Mouse (Mus musculus) forebrain, embryonic 10.5 days (tissue): ENCODE measurements around the gene Gng10. TPM values are rescaled to one million over a fixed set of nuclear protein-coding genes. Genes with fewer than 3 reads are reported as not detected.

ENCODE experiments used
- DNase-seq: peaks from one replicate; pipeline ENCODE4 v3.0.0-alpha.2; 2017; ENCODE audit warnings: low spot score; ENCODE audit errors: extremely low spot score
- H3K27ac ChIP-seq: fragments of 300-500 bp; sonication (generic); 2 replicates; pipeline ENCODE4 v1.5.1; 2016; ENCODE audit warnings: mild to moderate bottlenecking
- H3K27me3 ChIP-seq: fragments of 300-500 bp; sonication (generic); 2 replicates; pipeline ENCODE4 v1.6.1; 2016; ENCODE audit warnings: mild to moderate bottlenecking; ENCODE audit not compliant: poor library complexity, severe bottlenecking
- H3K36me3 ChIP-seq: fragments of 300-500 bp; sonication (generic); replicated peaks from 2 replicates; pipeline ENCODE4 v1.6.1; 2016; ENCODE audit warnings: mild to moderate bottlenecking, moderate library complexity
- H3K4me1 ChIP-seq: fragments of 300-500 bp; sonication (generic); 2 replicates; pipeline ENCODE4 v1.6.1; 2016
- H3K4me3 ChIP-seq: fragments of 300-500 bp; sonication (generic); 2 replicates; pipeline ENCODE4 v1.5.1; 2016; ENCODE audit warnings: mild to moderate bottlenecking, moderate library complexity
- H3K9me3 ChIP-seq: fragments of 300-500 bp; sonication (generic); 2 replicates; pipeline ENCODE4 v1.6.1; 2016; ENCODE audit warnings: mild to moderate bottlenecking, moderate library complexity
- WGBS: fragments of 180-500 bp; shearing (Covaris S2); methylation state at CpG from one replicate; pipeline ENCODE4 v1.1.7; 2016; 5-methylcytosine and 5-hydroxymethylcytosine counted together
- polyA plus RNA-seq: library from polyadenylated mRNA; unstranded; fragments of >200 nt; fragmentation: Nextera tagmentation; extraction: Ambion mirVana; gene quantifications from 2 replicates; pipeline ENCODE4 v1.2.1, GENCODE M21; 2016

Gene Gng10
- polyA plus RNA-seq, 1 experiment from 2014 or later, result 70.4 TPM

DNA sequence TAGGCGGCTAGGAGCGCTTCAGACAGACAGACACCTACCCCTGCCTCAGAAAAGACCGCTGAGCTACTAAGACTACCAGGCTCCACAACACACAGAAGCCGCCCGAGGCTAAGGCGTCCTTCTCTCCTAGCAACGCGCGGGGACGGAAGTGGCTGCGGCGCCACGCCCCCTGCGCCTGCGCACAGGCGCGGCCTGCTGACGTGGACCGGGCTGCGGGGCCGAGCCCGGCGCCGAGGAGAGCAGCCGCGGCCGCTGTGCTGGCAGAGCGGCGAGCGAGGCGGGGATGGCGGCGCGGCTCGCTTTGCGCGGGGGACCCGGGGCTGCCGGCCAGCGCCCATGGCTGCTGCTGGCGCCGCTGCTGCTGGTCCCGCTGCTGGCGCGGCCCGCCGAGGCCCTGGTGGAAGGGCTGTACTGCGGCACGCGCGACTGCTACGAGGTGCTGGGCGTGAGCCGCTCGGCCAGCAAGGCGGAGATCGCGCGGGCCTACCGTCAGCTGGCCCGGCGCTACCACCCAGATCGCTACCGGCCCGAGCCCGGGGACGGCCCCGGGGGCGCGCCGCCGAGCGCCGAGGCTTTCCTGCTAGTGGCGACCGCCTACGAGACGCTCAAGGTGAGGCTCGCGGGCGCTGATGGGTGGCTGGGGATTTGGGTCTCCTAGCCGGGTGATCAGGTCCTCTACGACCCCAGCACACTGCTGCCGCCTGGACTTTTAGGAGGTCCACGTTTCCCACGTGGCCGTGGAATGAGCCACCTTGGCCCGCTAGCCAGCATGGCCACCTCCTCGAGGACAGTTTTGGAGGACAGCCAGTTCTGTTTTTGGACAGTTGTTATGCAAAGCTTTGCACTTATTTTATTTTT, 31.7 kb upstream of the Gng10 start, which contains the start of gene Gm20503:
Gm20503 (plus strand) TSS at position 263 of the 858 bp plus-strand sequence.
- Histone ChIP-seq H3K27ac (peak within 1 kb of the TSS; percentile 93), H3K9me3 (no peaks in the 10 kb centered on the region), H3K4me1 (peaks cover 44% of the 10 kb centered on the region), H3K27me3 (no peaks in the 10 kb centered on the region), H3K36me3 (no peaks in the 10 kb centered on the region), H3K4me3 (peak within 1 kb of the TSS; percentile 90)
- under 1% methylated on average over 87 of the region's 89 CpGs for WGBS
- DNase-seq, result peak; percentile 92

DNA sequence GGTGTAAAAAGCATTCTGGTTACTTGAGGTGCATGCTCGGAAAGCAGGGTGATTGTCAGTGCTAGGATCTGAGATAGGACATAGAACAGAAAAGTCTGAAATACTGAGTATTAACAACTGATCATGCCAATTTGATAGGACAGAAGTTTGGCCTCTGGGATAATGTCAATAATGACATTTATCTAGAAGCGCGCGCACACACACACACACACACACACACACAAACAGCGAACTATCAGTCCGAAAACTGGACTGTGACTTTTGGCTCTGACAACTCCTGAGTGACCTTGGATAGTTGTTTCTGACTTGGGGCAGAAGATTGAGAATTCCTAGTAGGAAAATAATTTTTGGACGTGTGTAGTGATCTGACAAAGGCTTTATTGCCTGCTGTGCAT, 31.1 kb upstream of the Gng10 start:
- Histone ChIP-seq H3K4me1 (peaks cover 44% of the 10 kb centered on the region), H3K27me3 (no peaks in the 10 kb centered on the region), H3K4me3 (peak overlapping the region; percentile 90), H3K9me3 (no peaks in the 10 kb centered on the region), H3K36me3 (no peaks in the 10 kb centered on the region), H3K27ac (peak overlapping the region; percentile 93)
- DNase-seq, result no peak
- WGBS, result 45% methylated on average over 7 of the region's 7 CpGs

DNA sequence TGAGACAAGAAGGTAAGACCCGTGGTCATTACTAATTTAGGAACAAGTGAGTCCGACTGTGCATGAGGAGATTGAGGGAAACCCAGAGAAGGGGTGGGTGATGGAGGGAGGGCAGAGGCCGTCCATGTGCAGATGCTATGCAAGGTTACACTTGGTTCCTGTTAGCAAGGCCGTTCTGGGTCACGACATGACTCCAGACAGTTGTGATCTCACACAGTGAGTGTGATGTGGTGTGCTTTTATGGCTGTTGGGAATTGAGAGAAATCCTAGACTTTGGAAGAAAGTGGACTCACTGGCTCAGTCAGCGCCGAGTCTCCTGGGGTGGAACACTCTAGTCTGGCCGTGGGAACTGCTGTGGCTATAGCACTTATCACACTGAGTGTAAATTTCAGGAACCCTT, 28.7 kb upstream of the Gng10 start:
- H3K27me3 ChIP-seq, result no peaks in the 10 kb centered on the region
- H3K4me1 ChIP-seq, result peaks cover 44% of the 10 kb centered on the region
- H3K27ac ChIP-seq, result no peak overlapping the region
- no peaks in the 10 kb centered on the region for H3K36me3 ChIP-seq
- no peak for DNase-seq
- no peak overlapping the region for H3K4me3 ChIP-seq
- no peaks in the 10 kb centered on the region for H3K9me3 ChIP-seq
- WGBS, result 67% methylated on average over 8 of the region's 8 CpGs

DNA sequence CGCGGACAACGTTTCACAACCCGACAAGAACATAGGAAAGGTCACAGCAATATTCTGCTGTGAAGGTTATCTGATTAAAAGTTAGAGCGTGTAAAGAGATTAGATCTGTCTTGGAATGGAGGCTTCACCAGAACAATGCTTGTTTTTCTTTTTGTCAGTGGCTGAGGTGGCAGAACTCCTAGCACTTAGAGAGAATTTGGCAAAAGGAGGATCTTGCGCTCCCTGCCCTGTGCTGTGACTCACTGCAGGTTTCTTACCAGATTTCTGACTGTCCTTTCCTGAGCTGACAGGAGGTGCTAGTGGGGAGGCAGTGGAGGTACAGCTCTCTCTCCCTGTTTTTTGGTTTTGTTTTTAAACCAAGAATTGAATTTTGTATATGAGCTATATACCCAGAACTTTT, 27.9 kb upstream of the Gng10 start:
- Histone ChIP-seq H3K4me1 (peaks cover 44% of the 10 kb centered on the region), H3K9me3 (no peaks in the 10 kb centered on the region), H3K27ac (no peak overlapping the region), H3K36me3 (no peaks in the 10 kb centered on the region), H3K4me3 (no peak overlapping the region), H3K27me3 (no peaks in the 10 kb centered on the region)
- 75% methylated on average over 6 of the region's 6 CpGs for WGBS
- DNase-seq, result no peak

DNA sequence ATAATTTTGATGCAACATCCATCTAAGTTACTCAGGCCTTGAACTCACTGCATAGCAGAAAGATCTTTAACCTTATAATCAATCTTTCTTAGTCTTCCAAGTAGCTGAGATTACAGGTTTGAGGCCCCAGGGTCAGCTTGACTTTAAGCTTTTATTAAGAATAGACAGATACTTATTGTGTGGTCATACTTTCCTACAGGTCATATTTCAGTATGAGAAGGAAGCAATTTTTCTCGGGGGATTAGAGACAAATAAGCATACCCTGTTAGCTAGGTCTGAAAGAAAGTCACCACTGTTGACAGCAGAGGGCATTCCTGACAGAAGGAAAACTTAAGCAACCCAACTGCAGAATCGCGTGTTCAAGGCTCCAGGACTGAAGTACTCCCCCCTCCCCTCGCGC, 26.9 kb upstream of the Gng10 start:
- no peaks in the 10 kb centered on the region for H3K36me3 ChIP-seq
- peaks cover 38% of the 10 kb centered on the region for H3K4me1 ChIP-seq
- no peaks in the 10 kb centered on the region for H3K9me3 ChIP-seq
- whole genome bisulfite sequencing, result 80% methylated on average over 5 of the region's 5 CpGs
- DNase-seq, result no peak
- H3K27me3 ChIP-seq, result no peaks in the 10 kb centered on the region
- H3K27ac ChIP-seq, result no peak overlapping the region
- H3K4me3 ChIP-seq, result no peak overlapping the region

DNA sequence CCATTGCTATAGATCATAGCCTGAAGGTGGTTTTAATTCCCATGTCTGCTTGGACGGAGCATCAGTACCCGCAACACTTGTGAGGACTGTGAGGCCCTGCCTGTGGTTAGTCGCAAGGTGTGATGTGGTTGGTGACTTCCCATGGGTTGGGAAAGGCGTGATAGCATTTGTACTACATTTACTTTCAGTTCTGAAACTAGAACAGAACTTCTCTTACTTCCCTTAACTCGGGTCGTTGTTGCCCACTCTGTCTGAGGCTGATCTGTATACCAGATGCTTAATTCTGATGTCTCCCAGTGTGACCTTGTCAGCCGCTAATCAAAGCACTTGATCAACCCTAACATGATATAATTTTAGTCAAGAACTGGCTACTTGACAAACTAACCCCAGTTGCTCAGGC, 25.7 kb upstream of the Gng10 start:
- Histone ChIP-seq H3K27ac (no peak overlapping the region), H3K9me3 (no peaks in the 10 kb centered on the region)

DNA sequence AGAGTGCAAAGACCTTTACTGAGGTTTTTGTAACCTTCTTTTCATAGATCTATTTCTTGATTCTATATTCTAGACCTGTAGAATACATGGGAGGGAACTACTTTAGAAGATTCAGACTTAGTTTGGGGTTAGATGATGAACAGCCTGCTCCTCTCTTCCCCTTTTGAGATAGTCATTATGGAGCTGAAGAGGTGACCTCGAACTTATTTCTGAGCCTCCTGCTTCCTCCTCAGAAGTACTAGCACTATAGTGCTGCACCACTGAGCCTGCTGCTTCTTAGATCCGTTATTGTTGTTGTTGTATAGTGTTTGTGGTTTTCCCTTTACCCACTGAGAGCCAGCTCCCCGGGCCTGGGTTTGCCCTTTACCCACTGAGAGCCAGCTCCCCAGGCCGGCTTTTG, 25.2 kb upstream of the Gng10 start:
- Histone ChIP-seq H3K27ac (no peak overlapping the region), H3K4me1 (peaks cover 24% of the 10 kb centered on the region), H3K4me3 (no peak overlapping the region), H3K27me3 (no peaks in the 10 kb centered on the region), H3K9me3 (no peaks in the 10 kb centered on the region), H3K36me3 (no peaks in the 10 kb centered on the region)
- no peak for DNase-seq
- 73% methylated on average over 4 of the region's 4 CpGs for WGBS

More for the DNA sequence above, 25.7 kb upstream of the Gng10 start:
- DNase-seq, result no peak
- no peaks in the 10 kb centered on the region for H3K27me3 ChIP-seq
- peaks cover 30% of the 10 kb centered on the region for H3K4me1 ChIP-seq
- WGBS, result 90% methylated on average over 7 of the region's 7 CpGs
- H3K36me3 ChIP-seq, result no peaks in the 10 kb centered on the region
- H3K4me3 ChIP-seq, result no peak overlapping the region

DNA sequence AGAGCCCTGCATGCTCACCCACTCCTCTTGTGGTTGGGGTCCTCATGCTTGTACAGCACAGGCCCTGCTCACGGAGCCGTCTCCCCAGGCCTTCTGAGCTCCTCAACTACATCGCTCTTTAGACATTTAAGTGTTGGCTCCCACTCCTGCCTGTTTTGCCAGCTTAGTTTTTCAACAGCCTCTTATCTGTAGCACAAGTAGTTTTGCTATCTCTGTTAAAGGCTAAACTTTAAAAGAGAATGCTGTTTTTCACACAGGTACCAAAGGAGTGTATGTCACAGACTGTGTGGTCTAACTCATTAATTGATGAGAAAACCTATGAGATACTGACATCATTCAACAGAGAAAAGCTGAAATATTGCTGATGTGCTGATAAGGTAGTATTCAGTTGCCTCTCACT, 23.4 kb upstream of the Gng10 start:
- no peak for DNase-seq
- WGBS, result 90% methylated on average over 3 of the region's 3 CpGs
- H3K9me3 ChIP-seq, result no peaks in the 10 kb centered on the region
- H3K4me3 ChIP-seq, result no peak overlapping the region
- H3K27ac ChIP-seq, result no peak overlapping the region
- H3K4me1 ChIP-seq, result peaks cover 7% of the 10 kb centered on the region
- no peaks in the 10 kb centered on the region for H3K27me3 ChIP-seq
- H3K36me3 ChIP-seq, result no peaks in the 10 kb centered on the region; the same call in 1 of the 2 replicates

DNA sequence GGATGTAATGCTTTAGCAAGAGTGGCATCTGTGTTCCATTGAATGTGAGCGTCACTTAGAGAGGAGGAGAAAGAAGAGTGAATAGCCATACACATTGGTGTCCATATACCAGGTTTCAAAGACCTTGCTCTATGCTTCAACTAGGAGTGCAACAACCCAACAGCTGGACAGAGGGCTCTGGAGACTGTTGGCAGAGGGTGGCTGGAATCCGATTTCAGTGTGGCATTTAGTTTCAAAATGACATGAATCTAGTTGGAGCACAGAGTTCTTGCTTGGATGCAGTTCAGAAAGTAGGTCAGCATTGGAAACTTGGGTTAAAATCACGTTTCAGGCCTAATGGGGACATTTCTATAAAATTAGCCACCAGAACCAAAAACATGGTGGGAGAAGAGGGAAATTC, 19.7 kb upstream of the Gng10 start:
- 95% methylated on average over 3 of the region's 3 CpGs for WGBS
- Histone ChIP-seq H3K9me3 (no peaks in the 10 kb centered on the region), H3K27ac (no peak overlapping the region), H3K36me3 (peaks cover 28% of the 10 kb centered on the region), H3K4me3 (no peak overlapping the region), H3K4me1 (no peaks in the 10 kb centered on the region), H3K27me3 (no peaks in the 10 kb centered on the region)
- no peak for DNase-seq

DNA sequence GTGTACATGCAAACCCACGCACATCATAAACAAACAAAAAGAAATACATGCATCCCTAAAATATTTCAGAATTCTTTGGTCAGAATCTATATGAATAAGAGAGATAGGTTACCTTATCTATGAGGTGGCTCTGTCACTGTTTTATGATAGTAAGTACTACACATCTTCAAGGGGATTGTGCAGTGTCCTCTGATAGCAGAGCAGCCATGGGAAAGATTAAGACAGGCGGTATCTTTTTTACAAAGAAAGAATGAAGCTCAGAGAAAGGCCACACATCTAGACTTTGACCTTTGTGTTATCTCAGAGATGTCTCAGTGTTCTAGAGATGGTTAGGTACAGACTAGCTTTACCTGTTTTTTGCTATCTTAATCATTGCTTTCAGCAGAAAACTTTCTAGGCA, 18.0 kb upstream of the Gng10 start:
- no peak for DNase-seq
- H3K36me3 ChIP-seq, result peaks cover 40% of the 10 kb centered on the region
- WGBS, result 93% methylated on average over 2 of the region's 2 CpGs

DNA sequence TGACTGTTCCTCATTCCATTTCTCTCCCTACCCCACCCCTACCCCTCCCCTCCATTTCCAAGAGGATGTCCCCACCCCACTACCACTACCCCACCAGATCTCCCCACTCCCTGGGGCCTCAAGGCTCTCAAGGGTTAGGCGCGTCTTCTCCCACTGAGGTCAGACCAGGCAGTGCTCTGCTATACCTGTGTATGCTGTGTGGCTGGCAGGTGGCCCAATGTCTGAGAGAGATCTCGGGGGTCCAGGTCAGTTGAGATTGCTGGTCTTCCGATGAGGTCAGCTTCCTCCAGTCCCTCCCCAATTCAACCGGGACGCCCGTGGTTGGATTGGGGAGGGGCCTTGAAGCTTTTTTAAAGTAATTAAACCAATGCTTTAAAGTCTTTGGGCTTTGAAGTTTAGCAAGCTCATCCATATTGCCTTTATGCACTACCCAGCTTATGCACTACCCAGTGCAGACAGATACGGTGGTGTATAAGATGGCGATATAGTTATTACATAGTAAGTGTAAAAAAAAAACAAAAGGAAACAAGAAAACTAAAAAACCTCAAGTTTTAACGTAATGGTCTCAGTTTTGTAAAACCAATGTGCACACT, 467 bp upstream of the Gng10 start:
- 82% methylated on average over 10 of the region's 10 CpGs for WGBS
- Histone ChIP-seq H3K4me1 (peaks cover 16% of the 10 kb centered on the region), H3K27me3 (no peaks in the 10 kb centered on the region), H3K9me3 (peaks cover 9% of the 10 kb centered on the region; the same call in 1 of the 2 replicates), H3K27ac (peak overlapping the region; percentile 91; the same call in 1 of the 2 replicates), H3K4me3 (peak overlapping the region; percentile 84), H3K36me3 (no peaks in the 10 kb centered on the region; the same call in 1 of the 2 replicates)
- no peak for DNase-seq

More for the DNA sequence above, 18.0 kb upstream of the Gng10 start:
- Histone ChIP-seq H3K27ac (no peak overlapping the region), H3K9me3 (no peaks in the 10 kb centered on the region), H3K4me3 (no peak overlapping the region), H3K4me1 (no peaks in the 10 kb centered on the region), H3K27me3 (no peaks in the 10 kb centered on the region)

DNA sequence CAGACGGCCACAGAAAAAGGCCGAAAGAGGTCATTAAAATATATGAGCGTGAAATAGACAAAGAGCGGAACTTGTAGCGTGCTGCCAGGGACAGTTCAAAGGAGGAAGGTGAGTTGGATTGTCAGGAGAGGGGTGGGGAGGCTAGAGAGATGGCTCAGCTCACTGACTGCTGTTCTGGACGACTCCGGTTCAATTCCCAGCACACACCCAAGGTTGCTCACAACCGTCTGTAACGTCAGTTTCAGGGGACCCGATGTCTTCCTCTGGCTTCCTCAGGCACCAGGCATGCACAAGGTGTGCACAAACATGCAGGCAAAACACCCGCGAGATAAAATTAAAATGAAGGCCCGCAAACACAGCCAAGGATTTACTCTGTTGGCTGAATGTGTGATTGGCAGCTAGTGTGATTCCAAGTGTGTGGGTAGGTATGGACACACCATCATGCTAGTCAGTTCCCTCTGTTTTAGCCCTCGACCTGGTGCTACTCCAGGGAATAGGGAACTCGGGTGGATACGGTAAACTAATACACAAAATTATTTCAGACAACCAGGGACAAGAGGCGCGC, 980 bp downstream of the Gng10 start:
- H3K27ac ChIP-seq, result peak overlapping the region; percentile 91
- peaks cover 16% of the 10 kb centered on the region for H3K4me1 ChIP-seq
- 58% methylated on average over 18 of the region's 18 CpGs for WGBS
- peak overlapping the region; percentile 84 for H3K4me3 ChIP-seq
- DNase-seq, result no peak
- no peaks in the 10 kb centered on the region for H3K27me3 ChIP-seq
- H3K9me3 ChIP-seq, result peaks cover 8% of the 10 kb centered on the region; the same call in 1 of the 2 replicates
- peaks cover 9% of the 10 kb centered on the region for H3K36me3 ChIP-seq
